Mouse (Mus musculus): ENCODE measurements around the gene Grhl3. TPM values are rescaled to one million over a fixed set of nuclear protein-coding genes. Genes with fewer than 3 reads are reported as not detected.

The Grhl3 gene
- polyA plus RNA-seq, 1 experiment from 2014 or later: 1.2 TPM

DNA sequence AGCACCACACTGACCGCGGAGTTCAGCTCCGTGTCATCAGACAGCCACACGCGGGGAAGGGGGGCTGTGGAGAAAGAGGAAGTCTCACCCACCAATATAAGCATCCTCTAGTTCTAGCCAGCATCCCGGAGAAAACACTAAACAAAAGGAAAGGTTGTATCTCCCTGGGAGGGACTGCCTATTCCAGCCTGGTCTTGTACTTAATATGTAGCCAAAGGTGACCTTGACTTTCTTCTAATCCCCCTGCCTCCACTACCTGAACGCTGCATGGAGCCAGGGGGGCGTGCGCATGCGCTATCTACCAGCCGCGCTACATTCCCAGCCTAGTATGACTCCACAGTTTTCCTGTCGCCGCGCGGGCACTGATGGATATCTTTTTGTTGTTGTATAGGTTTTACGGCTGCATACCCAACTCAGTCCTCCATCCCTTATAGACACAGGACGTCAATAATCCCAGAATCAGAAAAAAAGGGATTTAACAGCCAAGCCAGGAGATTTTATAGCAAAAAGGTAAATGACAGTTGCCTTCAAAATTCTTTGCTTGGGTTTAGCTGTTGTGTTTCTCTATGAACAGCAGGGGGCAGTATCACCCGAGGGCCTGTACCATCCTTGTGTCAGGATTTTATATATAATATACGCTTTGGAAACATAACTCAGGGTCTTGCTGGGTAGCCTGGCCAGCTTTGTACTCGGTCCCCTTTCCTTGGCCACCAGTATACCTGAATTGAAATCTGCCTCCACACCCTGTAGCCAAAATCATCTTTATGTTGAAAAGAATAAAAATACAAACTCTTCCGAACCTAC, 65.7 kb downstream of the Grhl3 start:
- Histone ChIP-seq H3K27ac (ENCODE audit: low read depth, low read length) (peak overlapping the region; percentile 57), H3K4me1 (ENCODE audit: control insufficient read depth, insufficient read depth, low read depth, low read length) (no peaks in the 10 kb centered on the region; the same call in 1 of the 2 replicates), H3K36me3 (ENCODE audit: control insufficient read depth, insufficient read depth, low read length) (no peaks in the 10 kb centered on the region), H3K4me2 (ENCODE audit: low read length) (peak overlapping the region; percentile 64), H3K9ac (ENCODE audit: low read depth, low read length) (peak overlapping the region; percentile 55), H3K4me3 (ENCODE audit: low read length) (peak overlapping the region; percentile 34), H3K9me3 (ENCODE audit: control insufficient read depth, low read length) (no peaks in the 10 kb centered on the region), H3K27me3 (replicated peaks; ENCODE audit: control insufficient read depth, insufficient read depth, low read length) (no peaks in the 10 kb centered on the region)
- peak; percentile 92 for ATAC-seq
- WGBS: 13% methylated on average over 22 of the region's 22 CpGs

DNA sequence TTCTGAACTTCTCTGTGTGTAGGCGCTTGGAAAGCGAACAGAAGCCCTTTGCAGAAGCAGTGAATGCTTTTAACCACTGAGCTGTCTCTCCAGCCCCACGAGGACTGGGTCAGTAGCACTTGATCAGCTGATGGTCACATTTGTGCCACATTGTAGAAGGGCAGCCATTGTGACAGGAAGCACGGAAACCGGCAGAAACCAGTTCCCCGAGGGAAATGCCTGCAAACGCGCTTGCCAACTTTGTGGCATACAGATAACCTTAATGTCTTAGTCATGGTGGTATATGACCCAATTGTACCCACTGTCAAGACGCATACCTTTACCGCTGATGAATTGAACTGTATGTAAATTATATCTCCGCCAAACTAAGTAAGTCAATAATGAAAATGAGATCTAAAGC, 67.6 kb downstream of the Grhl3 start:
- no peak overlapping the region for H3K9ac ChIP-seq (ENCODE audit: low read depth, low read length)
- H3K9me3 ChIP-seq (ENCODE audit: control insufficient read depth, low read length): no peaks in the 10 kb centered on the region
- WGBS: 81% methylated on average over 11 of the region's 11 CpGs
- H3K36me3 ChIP-seq (ENCODE audit: control insufficient read depth, insufficient read depth, low read length): no peaks in the 10 kb centered on the region
- no peak overlapping the region for H3K4me2 ChIP-seq (ENCODE audit: low read length)
- no peak overlapping the region for H3K4me3 ChIP-seq (ENCODE audit: low read length)
- H3K4me1 ChIP-seq (ENCODE audit: control insufficient read depth, insufficient read depth, low read depth, low read length): no peaks in the 10 kb centered on the region; the same call in 1 of the 2 replicates
- no peaks in the 10 kb centered on the region for H3K27me3 ChIP-seq (replicated peaks; ENCODE audit: control insufficient read depth, insufficient read depth, low read length)
- ATAC-seq: no peak
- no peak overlapping the region for H3K27ac ChIP-seq (ENCODE audit: low read depth, low read length)

DNA sequence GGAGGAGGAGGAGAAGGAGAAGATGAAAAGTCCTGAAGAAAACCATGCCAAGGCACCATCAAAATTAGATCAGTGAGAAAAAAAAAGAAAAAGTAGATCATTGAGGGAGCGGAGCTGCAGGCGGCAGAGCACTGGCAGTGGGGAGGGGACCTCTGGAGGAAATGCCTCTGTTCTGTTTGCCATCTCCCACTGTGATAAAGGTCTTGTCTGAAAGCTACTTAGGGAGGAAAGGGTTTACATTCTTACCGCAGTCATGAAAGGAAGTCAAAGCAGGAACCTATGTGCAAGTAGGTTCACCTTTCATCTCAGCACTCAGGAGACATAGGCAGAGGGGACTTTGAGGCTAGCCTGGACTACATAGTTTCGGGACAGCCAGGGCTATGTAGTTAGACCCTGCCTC, 71.8 kb downstream of the Grhl3 start:
- Histone ChIP-seq H3K9ac (ENCODE audit: low read depth, low read length) (no peak overlapping the region), H3K4me3 (ENCODE audit: low read length) (no peak overlapping the region), H3K4me1 (ENCODE audit: control insufficient read depth, insufficient read depth, low read depth, low read length) (no peaks in the 10 kb centered on the region), H3K27ac (ENCODE audit: low read depth, low read length) (no peak overlapping the region), H3K36me3 (ENCODE audit: control insufficient read depth, insufficient read depth, low read length) (no peaks in the 10 kb centered on the region), H3K9me3 (ENCODE audit: control insufficient read depth, low read length) (no peaks in the 10 kb centered on the region), H3K4me2 (ENCODE audit: low read length) (no peak overlapping the region), H3K27me3 (replicated peaks; ENCODE audit: control insufficient read depth, insufficient read depth, low read length) (no peaks in the 10 kb centered on the region)
- WGBS: 53% methylated on average over 4 of the region's 4 CpGs
- ATAC-seq: no peak

DNA sequence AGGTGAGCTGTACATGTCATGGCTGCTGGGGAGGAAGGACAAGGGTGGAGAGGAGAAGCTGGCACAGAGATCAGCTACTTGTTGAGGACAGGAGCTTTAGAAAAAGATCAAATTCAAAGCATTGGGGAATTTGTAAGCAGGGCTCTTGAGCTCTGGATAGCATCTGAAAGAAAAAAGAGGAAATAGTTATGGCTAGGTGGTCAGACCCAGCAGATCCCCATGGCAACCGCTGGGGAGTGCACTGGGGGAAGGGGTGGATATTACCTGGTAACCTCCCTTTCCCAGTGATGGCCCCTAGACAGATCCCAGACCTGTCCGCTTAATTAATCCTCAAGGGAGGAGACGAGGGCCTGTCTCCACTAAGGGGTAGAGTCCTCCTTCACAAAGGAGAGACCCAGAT, 73.6 kb downstream of the Grhl3 start:
- H3K36me3 ChIP-seq (ENCODE audit: control insufficient read depth, insufficient read depth, low read length): no peaks in the 10 kb centered on the region
- ATAC-seq: no peak
- 80% methylated on average over 3 of the region's 3 CpGs for WGBS
- H3K27me3 ChIP-seq (replicated peaks; ENCODE audit: control insufficient read depth, insufficient read depth, low read length): no peaks in the 10 kb centered on the region
- H3K4me1 ChIP-seq (ENCODE audit: control insufficient read depth, insufficient read depth, low read depth, low read length): peaks cover 2% of the 10 kb centered on the region; the same call in 1 of the 2 replicates
- no peak overlapping the region for H3K27ac ChIP-seq (ENCODE audit: low read depth, low read length)
- no peak overlapping the region for H3K4me2 ChIP-seq (ENCODE audit: low read length)
- no peak overlapping the region for H3K9ac ChIP-seq (ENCODE audit: low read depth, low read length)
- H3K4me3 ChIP-seq (ENCODE audit: low read length): no peak overlapping the region
- no peaks in the 10 kb centered on the region for H3K9me3 ChIP-seq (ENCODE audit: control insufficient read depth, low read length)

DNA sequence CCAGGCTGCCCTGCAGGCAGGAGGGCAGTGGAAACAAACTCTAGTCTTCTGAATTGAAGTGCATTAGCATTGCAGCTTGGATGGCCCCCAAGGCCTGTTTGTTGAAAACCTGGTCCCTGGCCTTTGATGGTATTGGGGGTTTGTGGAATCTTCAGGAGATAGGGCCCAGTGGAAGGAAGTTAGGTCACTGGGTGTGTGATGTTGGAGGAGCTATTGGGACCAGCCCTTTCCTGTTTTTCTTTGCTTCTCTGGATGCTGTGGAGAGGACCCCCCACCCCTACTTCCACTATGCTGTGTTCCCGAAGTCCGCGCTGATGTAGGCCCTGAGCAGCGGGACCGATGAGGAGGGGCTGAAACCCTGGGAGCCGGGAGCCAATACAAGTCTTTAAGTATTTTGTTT, 75.3 kb downstream of the Grhl3 start:
- Histone ChIP-seq H3K9ac (ENCODE audit: low read depth, low read length) (no peak overlapping the region), H3K4me2 (ENCODE audit: low read length) (no peak overlapping the region), H3K9me3 (ENCODE audit: control insufficient read depth, low read length) (no peaks in the 10 kb centered on the region), H3K4me3 (ENCODE audit: low read length) (no peak overlapping the region), H3K4me1 (ENCODE audit: control insufficient read depth, insufficient read depth, low read depth, low read length) (peaks cover 6% of the 10 kb centered on the region; the same call in 1 of the 2 replicates), H3K27ac (ENCODE audit: low read depth, low read length) (no peak overlapping the region), H3K36me3 (ENCODE audit: control insufficient read depth, insufficient read depth, low read length) (no peaks in the 10 kb centered on the region), H3K27me3 (replicated peaks; ENCODE audit: control insufficient read depth, insufficient read depth, low read length) (no peaks in the 10 kb centered on the region)
- no peak for ATAC-seq
- 85% methylated on average over 6 of the region's 6 CpGs for WGBS

DNA sequence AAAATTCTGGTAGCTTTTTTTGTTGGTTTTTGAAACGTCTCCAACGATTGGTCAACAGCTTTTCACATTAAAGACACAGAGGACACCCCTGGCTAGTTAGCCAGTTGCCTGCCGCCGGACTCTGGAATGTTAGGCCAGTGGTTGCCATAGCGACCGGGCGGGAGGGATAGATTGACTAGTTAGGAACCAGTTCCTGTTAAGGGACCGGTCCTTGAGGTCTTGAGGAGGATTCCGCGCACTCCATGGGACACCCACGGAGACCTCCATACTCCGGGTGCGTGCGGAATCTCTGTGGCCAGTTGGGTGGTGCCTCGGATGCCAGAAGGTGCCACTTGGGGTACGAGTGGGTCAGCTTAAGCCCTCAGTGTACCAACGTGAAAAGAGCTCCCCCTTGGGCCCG, 77.6 kb downstream of the Grhl3 start:
- H3K9me3 ChIP-seq (ENCODE audit: control insufficient read depth, low read length): no peaks in the 10 kb centered on the region
- ATAC-seq: no peak
- no peak overlapping the region for H3K9ac ChIP-seq (ENCODE audit: low read depth, low read length)
- H3K4me2 ChIP-seq (ENCODE audit: low read length): peak overlapping the region; percentile 91
- peak overlapping the region; percentile 79 for H3K4me3 ChIP-seq (ENCODE audit: low read length)
- 11% methylated on average over 18 of the region's 18 CpGs for WGBS
- 0 out of 2 replicates have a peak, but pooled peaks cover 2% of the 10 kb centered on the region for H3K36me3 ChIP-seq (ENCODE audit: control insufficient read depth, insufficient read depth, low read length)
- no peak overlapping the region for H3K27ac ChIP-seq (ENCODE audit: low read depth, low read length)
- H3K4me1 ChIP-seq (ENCODE audit: control insufficient read depth, insufficient read depth, low read depth, low read length): peaks cover 6% of the 10 kb centered on the region; the same call in 1 of the 2 replicates
- no peaks in the 10 kb centered on the region for H3K27me3 ChIP-seq (replicated peaks; ENCODE audit: control insufficient read depth, insufficient read depth, low read length)

DNA sequence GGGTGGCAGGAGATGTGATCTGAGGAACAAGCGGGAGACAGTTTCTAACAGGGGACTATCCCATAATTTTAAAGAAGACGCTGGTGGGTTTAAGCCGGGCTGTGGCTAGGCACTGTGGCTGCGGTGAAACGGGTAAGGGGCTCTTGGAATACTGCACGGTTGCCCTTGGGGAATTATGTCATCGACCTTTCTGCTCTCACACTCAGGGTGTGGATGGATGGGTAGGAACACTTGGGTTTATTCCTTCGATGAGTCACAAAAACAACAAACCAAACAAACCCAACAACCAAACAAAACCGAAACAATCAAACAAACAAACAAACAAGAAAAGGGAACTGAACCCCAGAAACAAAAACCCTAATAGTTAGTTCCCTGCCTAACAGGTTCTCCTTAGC, 78.0 kb downstream of the Grhl3 start:
- no peaks in the 10 kb centered on the region for H3K27me3 ChIP-seq (replicated peaks; ENCODE audit: control insufficient read depth, insufficient read depth, low read length)
- no peaks in the 10 kb centered on the region for H3K9me3 ChIP-seq (ENCODE audit: control insufficient read depth, low read length)
- peak overlapping the region; percentile 91 for H3K4me2 ChIP-seq (ENCODE audit: low read length)
- peak overlapping the region; percentile 79 for H3K4me3 ChIP-seq (ENCODE audit: low read length)
- peak overlapping the region; percentile 74 for H3K27ac ChIP-seq (ENCODE audit: low read depth, low read length)
- ATAC-seq: no peak
- peaks cover 6% of the 10 kb centered on the region; the same call in 1 of the 2 replicates for H3K4me1 ChIP-seq (ENCODE audit: control insufficient read depth, insufficient read depth, low read depth, low read length)
- H3K36me3 ChIP-seq (ENCODE audit: control insufficient read depth, insufficient read depth, low read length): 0 out of 2 replicates have a peak, but pooled peaks cover 2% of the 10 kb centered on the region
- WGBS: 12% methylated on average over 9 of the region's 9 CpGs
- peak overlapping the region; percentile 70 for H3K9ac ChIP-seq (ENCODE audit: low read depth, low read length)

DNA sequence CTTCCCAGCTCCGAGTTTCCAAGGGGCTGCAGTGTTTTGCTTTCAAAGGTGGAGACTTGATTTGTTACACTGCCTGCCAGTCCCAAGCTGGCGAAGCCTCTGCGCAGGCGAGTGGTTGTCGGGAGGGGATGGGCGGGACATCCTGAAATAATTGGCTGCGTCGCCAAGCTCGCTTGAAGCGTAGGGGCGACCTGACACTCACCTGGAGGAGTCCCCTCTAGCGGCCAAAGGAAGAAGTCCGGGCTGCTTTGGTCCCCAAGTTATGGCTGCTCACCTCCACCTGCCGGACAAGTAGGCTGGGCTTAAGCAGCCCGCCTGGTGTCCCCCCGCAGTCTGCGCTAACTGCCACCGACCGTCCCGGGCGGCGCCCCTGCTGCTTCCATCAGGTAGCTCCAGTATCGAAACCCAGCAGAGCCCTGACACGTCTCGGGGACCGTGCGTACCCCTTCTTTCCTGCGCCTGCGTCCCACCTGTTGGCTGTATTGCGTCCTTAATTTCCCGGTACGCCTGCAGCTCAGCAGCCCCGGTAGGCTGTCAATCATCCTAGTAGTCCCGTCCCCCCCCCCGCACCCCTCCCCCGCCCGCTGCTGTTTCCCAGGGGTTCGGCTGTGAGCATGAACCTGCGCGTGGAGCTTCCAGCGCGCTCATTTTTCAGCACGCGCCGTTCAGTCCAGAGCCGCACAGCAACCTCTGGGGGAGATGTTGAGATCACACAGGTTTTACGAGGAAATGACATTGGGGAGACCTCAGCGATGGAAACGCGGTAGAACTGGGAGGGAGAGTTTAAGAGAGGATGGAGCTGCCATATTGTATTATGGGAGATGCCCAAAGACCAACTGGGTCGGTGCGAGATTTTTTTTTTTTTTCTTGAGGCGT, 78.7 kb downstream of the Grhl3 start, which contains the start of the genes Stpg1 and Nipal3:
Gene Stpg1 (plus strand): TSS at position 270 of the 876 bp plus-strand sequence.
Gene Nipal3 (minus strand): TSS at position 518 of the 876 bp plus-strand sequence.
- 0 out of 2 replicates have a peak, but pooled peaks cover 2% of the 10 kb centered on the region for H3K36me3 ChIP-seq (ENCODE audit: control insufficient read depth, insufficient read depth, low read length)
- H3K9me3 ChIP-seq (ENCODE audit: control insufficient read depth, low read length): no peaks in the 10 kb centered on the region
- peak within 1 kb of the TSS; percentile 74 for H3K27ac ChIP-seq (ENCODE audit: low read depth, low read length)
- peak within 1 kb of the TSS; percentile 79 for H3K4me3 ChIP-seq (ENCODE audit: low read length)
- H3K4me1 ChIP-seq (ENCODE audit: control insufficient read depth, insufficient read depth, low read depth, low read length): peaks cover 6% of the 10 kb centered on the region; the same call in 1 of the 2 replicates
- peak; percentile 98 for ATAC-seq
- peak within 1 kb of the TSS; percentile 70 for H3K9ac ChIP-seq (ENCODE audit: low read depth, low read length)
- H3K27me3 ChIP-seq (replicated peaks; ENCODE audit: control insufficient read depth, insufficient read depth, low read length): no peaks in the 10 kb centered on the region
- H3K4me2 ChIP-seq (ENCODE audit: low read length): peak within 1 kb of the TSS; percentile 91
- under 1% methylated on average over 52 of the region's 53 CpGs for WGBS
